Mouse (Mus musculus): ENCODE data around the gene Timeless.
"Not testable (repeated sequence)": the region's sequence is repeated elsewhere in the genome, so short reads cannot be mapped to it uniquely, and the experiment has no call there.

Gene Timeless

GRCm38 (mm10) chr10:128272819-128273439, 41.1 kb downstream of the Timeless start:
- in situ Hi-C loops (cut with MboI; ENCODE audit: low pct_unique_long_range_greater_than_20kb in 1 of 2, low sequenced_read_pairs in 2 of 2, unreplicated experiment in 1 of 2): not testable (repeated sequence)

GRCm38 (mm10) chr10:128275374-128275773, 43.5 kb downstream of the Timeless start:
- in situ Hi-C loops (cut with MboI; ENCODE audit: low pct_unique_long_range_greater_than_20kb in 1 of 2, low sequenced_read_pairs in 2 of 2, unreplicated experiment in 1 of 2): not testable (repeated sequence)

DNA sequence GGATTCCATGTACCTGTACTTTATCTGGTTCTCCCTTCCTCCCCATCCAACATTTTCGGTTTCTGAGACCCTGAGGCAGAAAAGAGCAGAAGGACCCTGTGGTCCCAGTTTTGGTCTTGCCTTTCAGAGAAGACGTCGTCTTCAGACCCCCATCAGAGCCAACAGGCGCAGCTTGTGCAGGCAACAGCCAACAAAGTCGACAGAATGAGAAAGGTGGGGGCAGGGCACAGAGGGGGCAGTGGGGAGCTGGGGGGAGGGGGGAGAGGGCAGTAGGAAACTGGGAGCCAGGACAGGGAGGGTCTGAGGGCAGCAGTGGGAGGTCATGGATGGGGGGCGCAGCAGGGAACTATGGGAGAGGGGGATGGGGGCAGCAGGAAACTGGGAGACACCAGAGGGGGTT, 46.3 kb downstream of the Timeless start:
- in situ Hi-C loops (cut with MboI; ENCODE audit: low pct_unique_long_range_greater_than_20kb in 1 of 2, low sequenced_read_pairs in 2 of 2, unreplicated experiment in 1 of 2): no loop called here

- in situ Hi-C loops (cut with MboI; ENCODE audit: low pct_unique_long_range_greater_than_20kb in 1 of 2, low sequenced_read_pairs in 2 of 2, unreplicated experiment in 1 of 2): no loop called here
Measured at GRCm38 (mm10) chr10:128280943-128281342, 49.1 kb downstream of the Timeless start.

DNA sequence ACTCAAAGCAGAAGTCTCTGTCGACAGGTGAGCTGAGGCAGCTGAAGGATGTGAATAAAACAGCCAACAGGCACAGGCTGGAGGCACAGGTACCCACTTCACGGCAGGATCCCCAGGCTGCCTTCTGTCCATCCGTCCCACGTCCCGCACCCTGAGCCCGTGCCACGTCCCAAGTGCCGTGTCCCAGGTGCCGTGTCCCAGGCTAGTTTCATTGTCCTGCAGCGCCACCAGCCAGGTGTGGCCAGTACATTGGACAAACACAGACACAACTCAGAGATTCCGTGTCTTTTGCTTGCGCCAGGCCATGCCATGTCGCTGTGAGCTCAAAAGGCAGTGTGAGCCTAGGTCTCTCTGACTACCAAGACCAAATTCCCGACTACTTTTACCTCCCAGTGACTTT, 49.8 kb downstream of the Timeless start:
- in situ Hi-C loops (cut with MboI; ENCODE audit: low pct_unique_long_range_greater_than_20kb in 1 of 2, low sequenced_read_pairs in 2 of 2, unreplicated experiment in 1 of 2): no loop called here

GRCm38 (mm10) chr10:128282886-128283450, 51.1 kb downstream of the Timeless start:
- in situ Hi-C loops (cut with MboI; ENCODE audit: low pct_unique_long_range_greater_than_20kb in 1 of 2, low sequenced_read_pairs in 2 of 2, unreplicated experiment in 1 of 2): no loop called here

GRCm38 (mm10) chr10:128283604-128284579, 52.0 kb downstream of the Timeless start:
- in situ Hi-C loops (cut with MboI; ENCODE audit: low pct_unique_long_range_greater_than_20kb in 1 of 2, low sequenced_read_pairs in 2 of 2, unreplicated experiment in 1 of 2): no loop called here

GRCm38 (mm10) chr10:128290594-128290993, 58.7 kb downstream of the Timeless start:
- in situ Hi-C loops (cut with MboI; ENCODE audit: low pct_unique_long_range_greater_than_20kb in 1 of 2, low sequenced_read_pairs in 2 of 2, unreplicated experiment in 1 of 2): not testable (repeated sequence)

GRCm38 (mm10) chr10:128296370-128297090, 64.7 kb downstream of the Timeless start:
- in situ Hi-C loops (cut with MboI; ENCODE audit: low pct_unique_long_range_greater_than_20kb in 1 of 2, low sequenced_read_pairs in 2 of 2, unreplicated experiment in 1 of 2): no loop called here

- in situ Hi-C loops (cut with MboI; ENCODE audit: low pct_unique_long_range_greater_than_20kb in 1 of 2, low sequenced_read_pairs in 2 of 2, unreplicated experiment in 1 of 2): no loop called here
Measured at GRCm38 (mm10) chr10:128297221-128297620, 65.4 kb downstream of the Timeless start.

GRCm38 (mm10) chr10:128297622-128298021, 65.8 kb downstream of the Timeless start:
- in situ Hi-C loops (cut with MboI; ENCODE audit: low pct_unique_long_range_greater_than_20kb in 1 of 2, low sequenced_read_pairs in 2 of 2, unreplicated experiment in 1 of 2): no loop called here

DNA sequence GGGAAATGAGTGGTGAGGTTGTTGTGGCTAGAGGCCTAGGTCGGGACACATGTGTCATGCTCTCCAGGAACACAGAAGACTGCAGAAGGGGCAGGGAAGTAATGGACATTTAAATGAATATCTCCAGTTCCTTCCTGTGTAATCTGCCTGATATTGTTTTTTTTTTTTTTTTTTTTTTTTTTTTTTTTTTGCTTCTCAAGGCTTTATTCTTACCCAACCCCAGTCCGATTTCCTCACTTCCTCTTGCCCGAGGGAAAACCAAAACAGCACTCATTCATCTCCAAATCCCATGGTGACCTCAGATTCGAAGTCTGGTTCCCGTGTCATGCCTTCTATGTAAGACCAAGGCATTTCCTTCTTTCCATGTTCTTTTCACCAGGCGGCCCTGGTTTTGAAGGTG, 66.4 kb downstream of the Timeless start:
- in situ Hi-C loops (cut with MboI; ENCODE audit: low pct_unique_long_range_greater_than_20kb in 1 of 2, low sequenced_read_pairs in 2 of 2, unreplicated experiment in 1 of 2): no loop called here

DNA sequence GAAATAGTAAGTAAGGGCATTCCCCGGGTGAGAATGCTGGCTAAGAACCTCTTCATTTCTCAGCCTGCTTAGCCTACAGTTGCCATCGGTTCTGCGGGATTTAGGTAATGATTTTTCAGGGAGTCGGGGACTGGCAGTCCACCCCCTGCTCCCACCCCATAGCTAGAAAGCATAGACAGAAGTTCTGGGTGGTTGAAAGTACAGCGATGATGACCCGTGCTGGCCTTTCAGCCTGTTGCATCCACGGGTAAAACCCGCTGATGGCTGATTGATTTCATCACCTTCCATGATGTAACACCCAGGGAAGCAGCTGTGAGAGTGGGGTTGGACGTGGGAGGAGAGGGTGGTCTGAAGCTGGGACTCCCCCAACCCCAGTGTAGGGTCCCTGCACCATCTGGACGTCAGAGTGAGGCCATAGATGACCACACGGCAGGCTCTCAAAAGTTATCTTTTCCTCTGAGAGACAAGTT, 66.9 kb downstream of the Timeless start, which contains the start of gene Il23a:
Gene Il23a (minus strand): TSS at position 51 of the 470 bp plus-strand sequence.
- in situ Hi-C loops (cut with MboI; ENCODE audit: low pct_unique_long_range_greater_than_20kb in 1 of 2, low sequenced_read_pairs in 2 of 2, unreplicated experiment in 1 of 2): no loop called here

GRCm38 (mm10) chr10:128302357-128302756, 70.5 kb downstream of the Timeless start:
- in situ Hi-C loops (cut with MboI; ENCODE audit: low pct_unique_long_range_greater_than_20kb in 1 of 2, low sequenced_read_pairs in 2 of 2, unreplicated experiment in 1 of 2): no loop called here
